In the genomic region with DNA sequence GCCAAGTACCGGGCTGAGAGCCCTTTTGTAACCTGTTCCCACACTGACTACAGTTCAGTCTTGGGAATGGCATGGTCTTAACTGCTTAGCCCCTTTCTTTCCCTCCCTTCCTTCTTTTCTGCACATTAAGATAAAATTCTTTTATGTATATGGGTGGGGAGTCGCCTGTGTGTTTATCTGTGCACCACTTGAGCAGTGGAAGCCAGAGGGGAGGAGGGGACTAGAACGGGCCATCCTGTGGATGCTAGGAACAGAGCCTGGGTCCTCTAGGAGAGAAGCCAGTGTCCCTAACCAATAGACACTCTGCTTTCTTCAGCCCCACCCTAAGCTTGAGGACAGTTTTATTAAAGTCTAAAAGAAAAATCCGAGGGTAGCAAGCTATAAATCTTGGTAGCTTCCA, we compare ENCODE assay signal across 13 mouse cellular contexts.
"Had no signal": no experiment of that assay in that cellular context is flagged by ENCODE, and none has a peak within 500 bp of the region (broad histone marks: within the 10 kb centered on the region; RNA-seq: fewer than 3 reads in every experiment).

No protein-coding gene starts in this region.

- H3K36me3 ChIP-seq: limb, embryonic 12.5 days; lung, embryonic 15.5 days; midbrain, embryonic 15.5 days; stomach, embryonic 15.5 days had no signal

- H3K27ac ChIP-seq: layer of hippocampus, adult 2 months; limb, embryonic 12.5 days; lung, embryonic 15.5 days; midbrain, embryonic 10.5 days; midbrain, embryonic 15.5 days; stomach, embryonic 15.5 days had no signal

- H3K4me1 ChIP-seq: limb, embryonic 12.5 days; midbrain, embryonic 15.5 days; stomach, embryonic 15.5 days had no signal

- DNase-seq: kidney, adult 8-10 months; kidney, postnatal 4 days; lung, postnatal 14 days; right cerebral cortex, postnatal 14 days; thymus, postnatal 36 days had no signal

- H3K9me3 ChIP-seq: limb, embryonic 12.5 days; lung, embryonic 15.5 days; midbrain, embryonic 10.5 days; midbrain, embryonic 15.5 days; stomach, embryonic 15.5 days had no signal

- H3K9ac ChIP-seq: limb, embryonic 12.5 days; lung, embryonic 15.5 days; midbrain, embryonic 15.5 days; stomach, embryonic 15.5 days had no signal

- ATAC-seq: inflammation-experienced regulatory T-cells, adult 6 months; intestine, postnatal 0 days; midbrain, embryonic 15.5 days had no signal

- H3K27me3 ChIP-seq: lung, embryonic 15.5 days; midbrain, embryonic 15.5 days; stomach, embryonic 15.5 days had no signal

- H3K4me3 ChIP-seq: layer of hippocampus, adult 2 months; limb, embryonic 12.5 days; lung, embryonic 15.5 days; midbrain, embryonic 10.5 days; midbrain, embryonic 15.5 days; stomach, embryonic 15.5 days had no signal

- H3K4me2 ChIP-seq: limb, embryonic 12.5 days; lung, embryonic 15.5 days; midbrain, embryonic 15.5 days; stomach, embryonic 15.5 days had no signal
